Mouse (Mus musculus): ENCODE results near the gene Mad2l2.

The Mad2l2 gene

DNA sequence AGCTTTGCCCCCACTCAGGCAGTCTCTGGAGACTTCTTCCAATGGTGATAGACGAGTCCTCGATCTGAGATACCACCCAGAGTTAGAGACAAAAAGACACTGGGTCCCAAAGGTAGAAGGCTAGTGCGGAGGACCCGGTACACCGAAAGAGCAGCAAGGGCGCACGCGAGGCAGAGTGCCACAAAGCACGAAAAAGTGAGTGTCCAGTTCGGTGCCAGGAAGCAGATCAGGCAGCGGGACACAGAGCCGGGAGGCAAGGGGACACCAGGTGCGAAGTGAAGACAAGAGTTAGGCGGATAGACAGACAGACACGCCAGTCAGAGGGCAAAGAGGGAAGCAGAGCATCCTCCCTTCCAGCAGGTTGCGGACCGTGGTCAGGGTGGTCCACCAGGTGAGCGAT is at the start of gene Mad2l2:
Mad2l2 (plus strand) TSS at position 252 of the 400 bp plus-strand sequence.
- POLR2A ChIA-PET: interaction anchor here (0.8 to 2.3 kb wide), 10 partner anchors 9 to 38 kb away, joined by 3 to 15 read pairs (median 5); partner anchors contain the start of genes Fbxo6 (in 2 of the 4), Fbxo2 (in 1 of the 4) and Fbxo44 (in 1 of the 4)
- CTCF ChIA-PET: interaction anchor here in 3 of 4 experiments (0.5 to 3.8 kb wide), 12 partner anchors 10 to 158 kb away, joined by 3 to 22 read pairs (median 4); partner anchors contain the start of genes Fbxo6 (in 3 of the 3) and Disp3 (in 1 of the 3)

DNA sequence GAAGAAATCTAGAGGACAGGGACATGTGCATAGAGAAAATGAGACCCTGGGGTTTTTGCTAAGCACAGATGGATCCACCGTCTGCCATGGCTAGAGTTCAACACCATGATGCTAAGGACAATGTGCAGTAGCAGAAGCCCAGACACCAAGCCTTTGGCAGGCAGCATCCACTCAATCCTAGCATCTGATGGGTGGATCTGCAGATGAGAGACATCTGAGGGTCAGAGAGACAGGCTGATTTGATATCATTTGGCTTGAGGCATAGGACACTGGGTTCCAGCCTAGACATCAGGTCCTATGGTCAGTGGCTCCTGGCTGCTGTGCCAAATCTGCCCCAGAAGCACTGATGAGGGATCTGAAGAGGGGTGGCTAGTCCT is 49.6 kb upstream of the Mad2l2 start:
- ChIA-PET CTCF (interaction anchor here in 1 of 4 experiments (1.1 to 1.4 kb wide), 3 partner anchors 9 to 121 kb away, joined by 4 to 5 read pairs (median 4); no protein-coding TSS in a partner anchor), POLR2A (interaction anchor here in 2 of 4 experiments (1.2 to 8.9 kb wide), 5 partner anchors 8 to 42 kb away, joined by 3 to 143 read pairs (median 4); partner anchors contain the start of genes Clcn6 (in 1 of the 2) and Mthfr (in 1 of the 2))

DNA sequence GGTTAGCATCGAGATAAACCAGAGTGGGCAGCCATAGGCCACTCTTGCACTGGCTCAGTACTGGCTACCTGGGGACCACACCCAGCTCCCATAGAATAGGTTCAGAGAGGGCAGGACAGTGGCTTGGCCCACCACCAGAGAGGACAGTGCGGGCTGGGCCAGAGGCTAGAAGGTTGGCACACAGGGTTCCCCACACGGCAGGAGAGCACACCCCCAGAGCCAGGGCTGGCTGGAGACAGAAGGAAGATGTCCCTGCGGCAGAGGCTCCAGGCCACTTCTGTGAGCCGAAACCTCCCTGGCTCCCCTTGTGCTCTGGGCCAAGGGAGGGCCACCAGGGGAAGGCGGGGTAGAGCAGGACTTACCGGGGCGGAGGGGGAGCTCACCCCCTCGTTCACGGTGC is 49.0 kb upstream of the Mad2l2 start:
- CTCF ChIA-PET: interaction anchor here in 2 of 4 experiments (1.1 to 1.7 kb wide), 2 partner anchors 11 to 18 kb away, joined by 3 to 4 read pairs; no protein-coding TSS in a partner anchor
- POLR2A ChIA-PET: interaction anchor here in 2 of 4 experiments (1.3 to 8.9 kb wide), 4 partner anchors 12 to 42 kb away, joined by 3 to 143 read pairs (median 29); partner anchors contain the start of genes Clcn6 (in 1 of the 2) and Mthfr (in 1 of the 2)

DNA sequence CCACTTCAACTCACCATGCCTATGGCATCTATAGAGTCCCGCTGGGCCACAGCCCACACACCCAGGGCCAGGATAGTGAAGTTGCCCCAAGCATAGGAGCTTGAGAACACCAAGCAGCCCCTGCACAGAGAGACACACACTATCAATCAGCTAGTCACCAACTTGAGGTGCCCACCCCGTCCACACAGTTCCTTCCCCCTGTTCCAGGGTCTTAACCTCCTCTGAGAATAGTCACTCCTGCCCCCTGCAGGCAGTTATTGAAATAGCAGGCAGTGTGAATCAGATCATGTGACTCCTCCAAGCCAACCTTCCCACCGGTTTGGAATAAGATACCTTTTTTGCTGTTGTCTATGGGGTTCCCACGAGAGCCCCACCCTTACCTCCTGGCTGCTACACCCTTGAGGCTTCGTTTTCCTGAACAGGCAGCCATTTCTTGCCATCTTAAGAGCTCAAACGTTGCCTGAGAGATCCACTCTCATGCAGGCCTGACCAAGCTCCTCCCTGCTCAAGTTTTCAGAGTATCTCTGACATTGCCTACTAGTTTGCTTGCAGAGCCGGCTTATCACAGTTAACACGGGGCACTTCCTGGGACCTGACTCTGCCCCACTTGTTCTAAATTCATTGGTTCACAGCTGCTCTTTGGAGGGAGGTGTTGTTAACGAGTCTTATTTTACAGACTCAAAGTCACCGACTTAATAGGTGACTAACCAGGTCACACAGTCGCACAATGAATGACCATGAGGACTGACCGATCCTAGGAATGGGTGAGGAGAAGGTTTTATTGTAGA is 47.7 kb upstream of the Mad2l2 start:
- POLR2A ChIA-PET: interaction anchor here (0.6 to 8.9 kb wide), 44 partner anchors 6 to 532 kb away, joined by 3 to 143 read pairs (median 5); partner anchors contain the start of genes Clcn6 (in 3 of the 4), Mthfr (in 3 of the 4), Fbxo6 (in 2 of the 4) and Disp3 (in 1 of the 4)
- CTCF ChIA-PET: interaction anchor here (0.6 to 2.3 kb wide), 34 partner anchors 7 to 1552 kb away, joined by 3 to 10 read pairs (median 4); partner anchors contain the start of genes Clcn6 (in 1 of the 4), Disp3 (in 1 of the 4), Fbxo2 (in 1 of the 4) and Fbxo44 (in 1 of the 4)

DNA sequence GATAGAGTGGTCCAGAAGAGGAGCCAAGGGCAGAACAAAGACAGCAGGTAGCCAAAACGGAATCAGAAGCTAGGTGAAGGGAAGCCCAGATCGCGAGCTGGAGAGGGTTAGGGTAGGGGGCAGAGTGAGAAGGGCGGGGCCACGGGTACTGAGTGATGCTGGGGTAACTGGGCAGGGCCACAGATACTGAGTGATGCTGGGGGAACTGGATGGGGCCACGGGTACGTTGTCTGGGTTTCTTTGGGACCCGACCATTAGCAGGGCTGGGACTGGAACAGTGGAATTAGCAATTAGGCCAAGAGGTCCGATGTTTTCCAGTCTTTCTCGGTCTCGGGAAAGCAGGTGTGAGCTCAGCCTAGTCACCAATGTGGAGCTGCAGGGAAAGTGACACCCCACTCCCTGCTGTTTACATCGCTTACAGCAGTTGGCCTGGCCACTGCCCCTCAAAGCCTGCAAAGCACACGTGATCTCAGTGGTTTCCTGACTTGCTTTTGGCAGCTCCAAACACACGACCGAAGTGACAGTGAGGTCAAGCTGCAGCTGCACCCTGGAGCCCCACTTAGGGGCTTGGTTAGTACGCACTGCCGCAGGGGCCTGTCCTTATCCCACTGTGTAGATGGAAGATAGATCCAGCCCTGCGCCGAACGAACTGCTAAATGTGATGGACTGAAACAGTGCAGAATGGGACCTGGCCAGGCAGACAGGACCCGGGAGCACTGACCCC is 46.8 kb upstream of the Mad2l2 start:
- ChIA-PET POLR2A (interaction anchor here (0.6 to 8.9 kb wide), 56 partner anchors 7 to 653 kb away, joined by 3 to 143 read pairs (median 5); partner anchors contain the start of genes Clcn6 (in 3 of the 4), Mthfr (in 3 of the 4), Disp3 (in 1 of the 4) and Fbxo2 (in 1 of the 4)), CTCF (interaction anchor here (0.6 to 2.3 kb wide), 30 partner anchors 8 to 1553 kb away, joined by 3 to 10 read pairs (median 4); partner anchors contain the start of genes Clcn6 (in 1 of the 4), Disp3 (in 1 of the 4), Fbxo2 (in 1 of the 4) and Fbxo44 (in 1 of the 4))

DNA sequence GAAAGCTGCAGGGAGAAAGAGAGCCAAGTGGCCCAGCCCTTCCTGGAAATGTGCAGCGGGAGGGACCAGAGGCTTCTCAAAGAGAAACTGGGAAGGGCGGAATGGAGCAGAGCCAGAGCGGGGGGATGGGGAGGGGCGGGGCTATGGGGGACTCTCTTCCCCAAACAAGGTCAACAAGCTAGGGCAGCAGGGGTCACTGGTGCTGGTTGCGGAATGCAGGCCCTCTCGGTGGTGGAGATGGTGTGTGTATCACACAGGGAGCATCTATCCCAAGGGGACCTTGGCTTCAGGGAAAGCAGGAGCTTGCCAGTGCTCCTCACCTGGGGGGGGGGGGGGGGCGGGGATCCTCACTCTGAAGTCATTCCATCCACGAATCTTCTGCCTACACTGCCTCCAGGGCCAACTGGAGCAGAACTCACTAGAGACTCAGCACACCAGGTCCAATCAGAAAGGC is 45.9 kb upstream of the Mad2l2 start:
- POLR2A ChIA-PET: interaction anchor here (0.5 to 8.9 kb wide), 72 partner anchors 8 to 639 kb away, joined by 3 to 143 read pairs (median 5); partner anchors contain the start of genes Clcn6 (in 3 of the 4), Mthfr (in 3 of the 4), Fbxo6 (in 2 of the 4) and Plod1 (in 2 of the 4)
- CTCF ChIA-PET: interaction anchor here (0.6 to 2.3 kb wide), 18 partner anchors 9 to 590 kb away, joined by 3 to 10 read pairs (median 4); partner anchors contain the start of gene Disp3 (in 1 of the 4)

DNA sequence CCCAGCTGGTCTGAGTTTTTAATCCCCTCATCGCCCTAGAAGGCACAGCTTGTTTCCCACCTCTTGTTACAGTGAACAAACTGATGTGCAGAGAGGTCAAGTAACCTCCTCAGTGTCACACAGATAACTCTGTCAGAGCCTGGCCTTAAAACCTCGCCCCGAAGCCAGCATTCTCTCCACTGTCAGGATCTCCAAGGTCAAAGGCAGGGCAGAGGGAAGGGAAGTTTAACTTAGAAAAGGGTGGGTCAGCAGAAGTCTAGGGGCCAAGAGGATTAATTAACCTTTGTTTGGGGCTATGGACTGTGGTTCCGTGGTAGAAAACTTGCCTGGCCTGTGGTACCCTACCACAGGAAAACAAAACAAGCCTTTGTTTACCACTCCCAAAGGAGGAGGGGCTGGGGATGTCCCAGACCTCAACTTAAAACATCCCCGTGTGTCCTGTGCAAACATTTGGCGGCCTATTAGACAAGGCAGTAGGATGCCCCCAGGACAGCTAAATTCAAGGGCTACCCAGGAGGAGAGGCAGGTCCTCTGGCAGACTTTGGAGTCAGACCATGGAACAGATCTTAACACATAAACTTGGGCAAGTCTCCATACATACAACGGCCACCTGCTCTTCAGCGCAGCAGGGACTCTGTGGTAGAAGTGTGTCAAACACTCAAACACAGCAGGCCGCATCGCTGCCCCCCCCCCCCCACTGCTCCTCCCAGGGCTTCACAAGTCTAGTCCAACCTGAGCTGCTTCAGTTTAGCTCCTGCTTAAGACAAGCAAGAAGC is 44.9 kb upstream of the Mad2l2 start:
- CTCF ChIA-PET: interaction anchor here in 3 of 4 experiments (0.6 to 2.3 kb wide), 9 partner anchors 9 to 125 kb away, joined by 3 to 10 read pairs (median 5); no protein-coding TSS in a partner anchor
- POLR2A ChIA-PET: interaction anchor here (0.6 to 8.9 kb wide), 54 partner anchors 8 to 638 kb away, joined by 3 to 143 read pairs (median 6); partner anchors contain the start of genes Clcn6 (in 3 of the 4), Mthfr (in 3 of the 4), Fbxo6 (in 2 of the 4) and Plod1 (in 2 of the 4)

DNA sequence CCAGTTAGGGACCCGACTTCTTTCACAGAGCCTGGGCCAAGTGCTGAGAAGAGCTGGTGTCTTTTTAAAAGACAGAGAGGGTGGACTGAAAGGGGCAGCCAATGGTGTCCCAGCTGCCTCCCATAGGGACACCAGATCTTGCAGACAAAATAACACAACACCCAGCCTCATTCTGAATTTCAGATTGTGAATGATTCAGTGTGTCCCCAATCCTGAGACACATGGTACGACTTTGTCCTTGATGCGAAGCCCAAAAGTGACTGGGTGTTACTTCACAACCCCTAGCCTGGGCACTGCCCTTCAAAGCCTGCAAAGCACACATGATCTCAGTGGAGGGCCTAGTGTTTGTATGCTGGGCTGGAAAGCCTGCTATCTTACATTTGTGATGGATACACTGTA is 44.3 kb upstream of the Mad2l2 start:
- CTCF ChIA-PET: interaction anchor here in 2 of 4 experiments (0.6 to 1.4 kb wide), 4 partner anchors 9 to 84 kb away, joined by 3 to 6 read pairs (median 4); no protein-coding TSS in a partner anchor
- POLR2A ChIA-PET: interaction anchor here (0.6 to 8.9 kb wide), 26 partner anchors 7 to 433 kb away, joined by 3 to 143 read pairs (median 6); partner anchors contain the start of genes Clcn6 (in 3 of the 4), Mthfr (in 3 of the 4), Fbxo2 (in 1 of the 4) and Fbxo44 (in 1 of the 4)

DNA sequence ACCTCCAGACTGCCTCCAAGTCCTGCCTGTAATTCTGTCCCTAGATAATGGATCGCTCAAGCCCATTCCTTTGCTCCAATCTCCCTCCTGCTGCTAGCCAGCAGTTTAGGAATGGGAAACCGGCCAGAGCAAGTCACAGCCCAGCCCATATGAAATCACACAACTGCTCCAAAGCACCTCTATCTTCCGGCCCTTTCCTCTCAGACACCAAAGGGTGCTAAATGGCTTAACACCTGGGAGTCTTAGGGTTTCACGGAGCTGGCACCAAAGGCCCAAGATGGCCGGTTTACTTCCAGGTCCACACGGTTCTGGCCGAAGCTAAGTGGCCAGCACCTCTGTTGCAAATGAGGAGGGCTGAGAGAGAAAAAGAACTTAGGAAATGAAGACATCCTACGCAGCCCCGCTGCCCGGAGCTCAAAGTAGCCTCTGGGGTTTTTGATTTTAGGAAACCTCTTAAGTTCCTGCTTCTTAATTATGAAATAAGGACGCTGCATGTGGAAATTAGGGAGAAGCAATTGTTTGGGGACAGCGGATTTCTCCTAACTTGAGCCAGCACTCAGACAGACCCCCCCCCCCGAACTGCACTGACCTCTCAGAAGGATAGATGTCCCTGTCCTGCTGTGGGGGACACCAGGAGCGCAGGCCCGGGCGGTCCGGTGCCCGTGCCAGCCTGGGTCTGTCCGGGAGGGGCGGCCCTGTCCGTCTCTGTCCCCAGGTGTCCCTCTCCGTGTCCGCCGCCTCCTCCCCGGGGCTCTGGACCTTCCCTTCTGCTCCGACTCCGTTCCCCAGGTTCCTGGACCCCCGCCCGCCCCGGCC is 42.9 kb upstream of the Mad2l2 start:
- CTCF ChIA-PET: interaction anchor here in 3 of 4 experiments (0.5 to 2.2 kb wide), 9 partner anchors 12 to 498 kb away, joined by 3 to 9 read pairs (median 3); no protein-coding TSS in a partner anchor
- POLR2A ChIA-PET: interaction anchor here (0.7 to 8.9 kb wide), 27 partner anchors 9 to 201 kb away, joined by 3 to 143 read pairs (median 5); partner anchors contain the start of genes Clcn6 (in 2 of the 4), Fbxo6 (in 2 of the 4), Mthfr (in 2 of the 4) and Disp3 (in 1 of the 4)

DNA sequence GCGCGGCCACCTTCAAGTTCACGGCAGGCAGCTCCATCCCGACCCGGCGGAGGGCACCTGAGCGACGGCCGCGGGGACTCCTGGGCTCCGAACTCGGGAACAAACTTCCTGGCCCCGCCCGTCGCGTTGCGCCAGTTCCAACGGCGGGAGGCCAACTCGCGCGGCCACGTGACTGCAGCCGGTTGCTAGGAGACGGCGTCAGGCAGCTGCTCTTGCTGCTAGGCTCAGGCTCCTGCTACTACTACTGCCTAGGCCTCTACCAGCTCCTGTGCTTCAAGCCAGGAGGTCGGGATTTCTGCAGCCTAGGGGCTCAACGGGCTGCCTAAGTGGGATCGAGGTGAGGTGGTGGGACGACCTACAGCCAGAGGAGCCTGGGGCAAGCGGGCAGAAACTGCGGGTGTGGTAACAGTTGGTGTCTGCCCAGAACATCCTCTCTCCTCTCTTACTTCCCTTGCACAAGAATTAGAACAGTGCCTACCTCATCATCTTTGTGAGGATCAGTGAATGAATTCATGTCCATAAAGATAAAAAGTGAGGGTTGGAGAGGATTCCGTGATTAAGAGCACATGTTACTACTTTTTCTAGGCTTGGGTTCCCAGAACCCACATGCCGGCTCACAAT is 42.2 kb upstream of the Mad2l2 start, which contains the start of gene Agtrap:
Agtrap (minus strand) TSS at position 125 of the 621 bp plus-strand sequence.
- CTCF ChIA-PET: interaction anchor here in 3 of 4 experiments (0.5 to 2.2 kb wide), 8 partner anchors 14 to 497 kb away, joined by 3 to 9 read pairs (median 4); no protein-coding TSS in a partner anchor

DNA sequence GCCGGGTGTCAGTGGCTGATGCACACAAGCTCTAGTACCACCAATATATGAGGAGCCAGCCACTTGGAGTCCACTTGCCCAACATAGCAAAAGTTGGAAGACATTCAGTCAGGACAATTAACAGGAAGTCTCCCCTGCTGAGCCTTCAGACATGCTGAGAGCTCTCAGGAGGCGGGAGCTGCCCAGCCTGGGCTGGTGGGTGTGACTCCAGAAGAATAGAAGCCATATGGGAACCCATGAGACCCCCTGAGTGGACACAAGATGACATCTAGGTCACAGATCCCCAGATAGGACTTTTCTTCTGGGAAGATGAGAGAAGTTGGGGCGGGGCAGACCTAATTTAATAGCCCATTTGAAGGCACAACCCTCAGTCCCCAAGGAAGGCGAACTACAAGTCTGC is 41.0 kb upstream of the Mad2l2 start:
- CTCF ChIA-PET: interaction anchor here in 3 of 4 experiments (0.5 to 2.2 kb wide), 5 partner anchors 19 to 148 kb away, joined by 3 to 6 read pairs (median 4); no protein-coding TSS in a partner anchor

More for the DNA sequence above, 42.2 kb upstream of the Mad2l2 start, which contains the start of gene Agtrap:
- POLR2A ChIA-PET: interaction anchor here in 2 of 4 experiments (1.0 to 8.9 kb wide), 25 partner anchors 8 to 513 kb away, joined by 3 to 143 read pairs (median 5); partner anchors contain the start of genes Clcn6 (in 2 of the 2), Fbxo6 (in 2 of the 2), Mthfr (in 2 of the 2) and Disp3 (in 1 of the 2)

DNA sequence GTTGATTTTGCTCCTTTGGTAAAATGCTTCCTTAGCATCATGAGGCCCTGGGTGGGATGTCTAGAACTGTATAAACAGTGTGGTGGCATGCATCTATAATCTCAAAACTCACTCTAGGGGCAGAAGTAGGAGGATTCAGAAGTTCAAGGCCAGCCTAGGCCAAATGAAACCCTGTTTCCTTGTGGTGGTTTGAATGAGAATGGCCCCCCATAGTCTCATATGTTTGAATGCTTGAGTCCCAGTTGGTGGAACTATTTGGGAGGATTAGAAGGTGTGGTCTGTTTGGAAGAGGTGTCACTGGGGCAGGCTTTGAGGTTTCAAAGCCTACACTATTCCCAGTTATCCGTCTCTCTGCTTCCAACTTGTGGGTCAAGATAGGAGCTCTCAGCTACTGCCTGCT is 39.0 kb upstream of the Mad2l2 start:
- CTCF ChIA-PET: interaction anchor here in 1 of 4 experiments (2.0 kb wide), 1 partner anchor 9 kb away, joined by 8 read pairs; no protein-coding TSS in a partner anchor
- POLR2A ChIA-PET: interaction anchor here in 3 of 4 experiments (0.7 to 3.6 kb wide), 9 partner anchors 7 to 61 kb away, joined by 3 to 53 read pairs (median 7); partner anchors contain the start of genes Clcn6 (in 1 of the 3), Fbxo6 (in 1 of the 3) and Mthfr (in 1 of the 3)

More for the DNA sequence above, 41.0 kb upstream of the Mad2l2 start:
- POLR2A ChIA-PET: interaction anchor here in 2 of 4 experiments (0.9 to 8.9 kb wide), 12 partner anchors 9 to 512 kb away, joined by 3 to 143 read pairs (median 6); partner anchors contain the start of genes Clcn6 (in 2 of the 2), Mthfr (in 2 of the 2), Fbxo2 (in 1 of the 2) and Fbxo44 (in 1 of the 2)

DNA sequence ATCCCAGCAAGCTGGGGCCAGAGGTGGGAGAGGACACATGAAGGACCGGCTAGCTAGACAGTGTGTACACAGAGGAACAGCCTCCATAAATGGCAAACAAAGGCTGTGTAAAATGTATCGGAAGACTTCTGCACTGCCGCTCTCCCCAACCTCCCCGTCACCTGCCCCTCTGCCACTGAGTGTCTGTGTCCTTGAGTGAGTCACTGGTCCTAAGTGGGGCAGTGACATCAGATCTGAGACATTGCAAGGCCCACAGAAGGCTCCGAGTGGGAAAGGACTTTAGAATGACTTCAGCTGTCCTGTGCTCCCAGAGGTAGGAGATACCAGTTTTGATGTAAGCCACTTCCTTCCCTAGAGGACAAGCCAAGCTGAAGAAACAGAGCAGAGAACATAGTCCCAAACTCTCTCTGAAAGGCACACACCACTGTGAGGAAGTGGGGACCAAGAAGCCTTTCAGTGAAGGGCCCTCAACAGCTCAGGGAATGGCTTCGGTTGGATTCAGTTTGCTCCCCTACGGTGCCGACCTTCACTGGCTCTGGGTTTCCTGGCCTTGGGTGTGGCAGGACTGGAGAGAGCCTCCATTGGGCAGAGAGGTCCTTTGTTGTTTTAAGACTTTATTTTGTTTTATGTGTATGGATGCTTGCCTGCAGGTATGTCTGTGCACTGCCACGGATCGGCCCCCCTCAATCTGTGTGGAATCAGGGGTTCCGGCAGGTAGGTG is 37.5 kb upstream of the Mad2l2 start:
- ChIA-PET CTCF (interaction anchor here in 3 of 4 experiments (0.6 to 4.4 kb wide), 9 partner anchors 10 to 132 kb away, joined by 3 to 23 read pairs (median 3); no protein-coding TSS in a partner anchor), POLR2A (interaction anchor here (0.5 to 3.6 kb wide), 13 partner anchors 8 to 519 kb away, joined by 3 to 53 read pairs (median 4); partner anchors contain the start of genes Clcn6 (in 1 of the 4) and Mthfr (in 1 of the 4))

Data from embryonic stem cell, embryonic (primary cell).